Mouse (Mus musculus): ENCODE data around the gene Sike1. TPM values are rescaled to one million over a fixed set of nuclear protein-coding genes. Genes with fewer than 3 reads are reported as not detected.

The Sike1 gene
- polyA plus RNA-seq, 1 experiment from 2014 or later: 77.2 TPM

DNA sequence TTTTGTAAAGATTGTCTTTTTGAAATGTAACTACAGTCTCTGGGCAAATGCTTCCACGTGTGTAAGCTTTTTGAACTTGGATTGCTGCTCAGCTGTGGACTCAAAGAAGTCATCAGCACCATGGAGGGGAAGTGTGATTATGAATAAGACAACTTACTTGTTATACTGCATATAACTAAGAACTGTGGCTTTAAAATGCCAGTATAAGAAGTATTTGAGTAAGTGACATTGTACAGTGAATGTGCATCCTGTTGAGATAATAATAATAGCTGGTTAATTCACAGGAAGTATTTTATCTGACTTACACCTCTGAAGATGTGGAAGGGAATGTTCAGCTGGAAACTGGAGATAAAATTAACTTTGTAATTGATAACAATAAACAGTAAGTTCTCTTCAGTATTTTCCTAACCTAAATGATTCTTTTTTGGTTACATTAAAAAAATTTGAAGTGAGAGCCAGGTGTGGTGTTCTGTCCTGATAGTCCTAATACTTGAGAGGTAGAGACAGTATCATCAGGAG is 45.4 kb downstream of the Sike1 start:
- no peaks in the 10 kb centered on the region for H3K4me1 ChIP-seq
- H3K9me3 ChIP-seq: no peaks in the 10 kb centered on the region
- no peak overlapping the region for H3K4me2 ChIP-seq
- H3K9ac ChIP-seq: no peak overlapping the region
- ATAC-seq (ENCODE audit: low FRiP score): no peak
- no peak overlapping the region for H3K27ac ChIP-seq
- WGBS: 87% methylated on average over 1 of the region's 1 CpGs
- no peaks in the 10 kb centered on the region for H3K27me3 ChIP-seq
- H3K4me3 ChIP-seq (replicated peaks): no peak overlapping the region
- H3K36me3 ChIP-seq (replicated peaks): peaks cover 67% of the 10 kb centered on the region

DNA sequence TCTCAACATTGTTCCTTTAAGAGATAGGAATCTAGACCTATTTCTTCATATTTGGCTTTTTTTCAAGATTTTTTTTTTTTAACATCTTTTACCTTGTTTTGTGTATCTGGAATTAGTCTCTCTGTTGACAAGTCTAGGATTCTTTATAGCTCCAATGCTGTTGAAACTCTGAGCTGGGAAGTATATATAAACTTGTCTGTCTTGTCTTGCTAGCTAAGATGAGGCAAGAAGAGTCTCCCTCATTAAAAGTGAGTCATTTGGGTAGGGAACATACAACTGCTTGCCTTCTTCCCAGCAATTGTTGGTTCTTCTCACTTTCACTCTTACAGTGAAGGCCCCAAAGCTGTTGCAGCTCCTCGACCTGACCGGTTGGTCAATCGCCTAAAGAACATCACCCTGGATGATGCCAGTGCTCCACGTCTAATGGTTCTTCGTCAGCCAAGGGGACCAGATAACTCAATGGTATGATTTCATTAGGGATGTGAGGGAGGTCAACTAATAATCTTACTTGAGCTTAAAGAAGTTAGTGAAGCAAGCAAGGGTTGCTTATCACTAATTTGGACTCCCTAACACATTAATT is 60.6 kb downstream of the Sike1 start:
- H3K4me2 ChIP-seq: no peak overlapping the region
- WGBS: 91% methylated on average over 5 of the region's 5 CpGs
- ATAC-seq (ENCODE audit: low FRiP score): no peak
- no peaks in the 10 kb centered on the region for H3K27me3 ChIP-seq
- peaks cover 64% of the 10 kb centered on the region for H3K36me3 ChIP-seq (replicated peaks)
- H3K9me3 ChIP-seq: no peaks in the 10 kb centered on the region
- no peak overlapping the region for H3K27ac ChIP-seq
- no peak overlapping the region for H3K4me3 ChIP-seq (replicated peaks)
- H3K4me1 ChIP-seq: peaks cover 4% of the 10 kb centered on the region
- no peak overlapping the region for H3K9ac ChIP-seq

DNA sequence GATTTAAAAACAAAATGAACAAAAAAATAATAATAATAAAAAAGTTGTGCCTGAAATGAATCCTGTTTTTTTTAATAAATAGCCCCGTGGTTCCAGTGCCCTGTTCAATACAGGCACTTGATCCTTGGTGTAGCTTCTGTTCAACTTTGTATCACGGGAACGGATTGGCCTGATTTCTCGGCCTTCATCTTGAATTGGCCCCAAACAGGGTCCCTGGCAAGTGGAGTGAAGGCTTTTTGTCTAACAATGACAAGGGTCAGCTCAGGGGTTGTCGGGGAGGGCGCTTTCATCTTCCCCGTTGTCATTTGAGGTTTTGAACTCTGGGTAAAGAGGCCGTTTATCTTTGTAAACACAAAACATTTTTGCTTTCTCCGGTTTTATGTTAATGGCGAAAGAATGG is 62.2 kb downstream of the Sike1 start:
- ATAC-seq (ENCODE audit: low FRiP score): peak; percentile 65
- Histone ChIP-seq H3K4me2 (peak overlapping the region; percentile 76), H3K4me1 (peaks cover 4% of the 10 kb centered on the region), H3K9me3 (no peaks in the 10 kb centered on the region), H3K4me3 (replicated peaks) (peak overlapping the region; percentile 78), H3K27me3 (no peaks in the 10 kb centered on the region), H3K27ac (peak overlapping the region; percentile 96), H3K9ac (peak overlapping the region; percentile 74; the same call in 1 of the 2 replicates), H3K36me3 (replicated peaks) (peaks cover 65% of the 10 kb centered on the region)
- 0% methylated on average over 10 of the region's 10 CpGs for WGBS

Other genes starting within 250 kb of the Sike1 start
- gene Tshb, start 213.0 kb upstream of the Sike1 start, polyA plus RNA-seq (2016; fragmentation: Nextera tagmentation; extraction: Ambion mirVana): 0.05 and 0.06 TPM in 2 replicates
- gene Sycp1, start 59.6 kb upstream of the Sike1 start, polyA plus RNA-seq (2016; fragmentation: Nextera tagmentation; extraction: Ambion mirVana): not detected in 2 replicates
- gene Nr1h5, start 31.6 kb upstream of the Sike1 start, polyA plus RNA-seq (2016; fragmentation: Nextera tagmentation; extraction: Ambion mirVana): 0.09 TPM in 1 of 2 replicates, not detected in the other
- gene Csde1, start 24.7 kb downstream of the Sike1 start, polyA plus RNA-seq (2016; fragmentation: Nextera tagmentation; extraction: Ambion mirVana): 532 and 540 TPM in 2 replicates
- gene Nras, start 62.6 kb downstream of the Sike1 start, polyA plus RNA-seq (2016; fragmentation: Nextera tagmentation; extraction: Ambion mirVana): 136 and 162 TPM in 2 replicates
- not detected in 2 replicates for gene Ampd1, start 78.3 kb downstream of the Sike1 start, polyA plus RNA-seq (2016; fragmentation: Nextera tagmentation; extraction: Ambion mirVana)
- 1.9 and 2.6 TPM in 2 replicates for gene Dennd2c, start 106.9 kb downstream of the Sike1 start, polyA plus RNA-seq (2016; fragmentation: Nextera tagmentation; extraction: Ambion mirVana)
- gene Bcas2, start 175.9 kb downstream of the Sike1 start, polyA plus RNA-seq (2016; fragmentation: Nextera tagmentation; extraction: Ambion mirVana): 254 and 263 TPM in 2 replicates